Mouse (Mus musculus) midbrain, embryonic 12.5 days (tissue): ENCODE data around the gene Mrpl19. TPM values are rescaled to one million over a fixed set of nuclear protein-coding genes. Genes with fewer than 3 reads are reported as not detected.
A peak's percentile ranks its signal among the peaks of the same experiment; 100 is the strongest.

Source experiments
- ATAC-seq: fragments of 200-750 bp; cut with Nextera tagmentation; 2 replicates; pipeline ENCODE4 v1.8.0; 2017; ENCODE audit warnings: low read depth, moderate TSS enrichment, moderate library complexity; ENCODE audit not compliant: low FRiP score
- H3K27ac ChIP-seq: fragments of 300-500 bp; sonication (generic); replicated peaks from 2 replicates; pipeline ENCODE4 v1.5.1; 2016; ENCODE audit warnings: mild to moderate bottlenecking
- H3K27me3 ChIP-seq: fragments of 300-500 bp; sonication (generic); 2 replicates; pipeline ENCODE4 v1.6.1; 2016; ENCODE audit warnings: mild to moderate bottlenecking
- H3K36me3 ChIP-seq: fragments of 300-500 bp; sonication (generic); 2 replicates; pipeline ENCODE4 v1.6.1; 2016
- H3K4me1 ChIP-seq: fragments of 300-500 bp; sonication (generic); 2 replicates; pipeline ENCODE4 v1.6.1; 2016
- H3K4me2 ChIP-seq: fragments of 300-500 bp; sonication (generic); replicated peaks from 2 replicates; pipeline ENCODE4 v1.6.1; 2016; ENCODE audit warnings: mild to moderate bottlenecking, moderate library complexity
- H3K4me3 ChIP-seq: fragments of 300-500 bp; sonication (generic); 2 replicates; pipeline ENCODE4 v1.5.1; 2016; ENCODE audit warnings: mild to moderate bottlenecking
- H3K9ac ChIP-seq: fragments of 300-500 bp; sonication (generic); replicated peaks from 2 replicates; pipeline ENCODE4 v1.6.1; 2016; ENCODE audit warnings: mild to moderate bottlenecking, moderate library complexity
- H3K9me3 ChIP-seq: fragments of 300-500 bp; sonication (generic); 2 replicates; pipeline ENCODE4 v1.6.1; 2016; ENCODE audit warnings: mild to moderate bottlenecking
- WGBS: fragments of 180-500 bp; shearing (Covaris S2); methylation state at CpG from one replicate; pipeline ENCODE4 v1.1.7; 2016; 5-methylcytosine and 5-hydroxymethylcytosine counted together
- polyA plus RNA-seq: library from polyadenylated mRNA; unstranded; fragments of >200 nt; fragmentation: Nextera tagmentation; extraction: Ambion mirVana; gene quantifications from 2 replicates; pipeline ENCODE4 v1.2.1, GENCODE M21; 2016

The Mrpl19 gene
- polyA plus RNA-seq, result 47.6 and 50.8 TPM in 2 replicates

DNA sequence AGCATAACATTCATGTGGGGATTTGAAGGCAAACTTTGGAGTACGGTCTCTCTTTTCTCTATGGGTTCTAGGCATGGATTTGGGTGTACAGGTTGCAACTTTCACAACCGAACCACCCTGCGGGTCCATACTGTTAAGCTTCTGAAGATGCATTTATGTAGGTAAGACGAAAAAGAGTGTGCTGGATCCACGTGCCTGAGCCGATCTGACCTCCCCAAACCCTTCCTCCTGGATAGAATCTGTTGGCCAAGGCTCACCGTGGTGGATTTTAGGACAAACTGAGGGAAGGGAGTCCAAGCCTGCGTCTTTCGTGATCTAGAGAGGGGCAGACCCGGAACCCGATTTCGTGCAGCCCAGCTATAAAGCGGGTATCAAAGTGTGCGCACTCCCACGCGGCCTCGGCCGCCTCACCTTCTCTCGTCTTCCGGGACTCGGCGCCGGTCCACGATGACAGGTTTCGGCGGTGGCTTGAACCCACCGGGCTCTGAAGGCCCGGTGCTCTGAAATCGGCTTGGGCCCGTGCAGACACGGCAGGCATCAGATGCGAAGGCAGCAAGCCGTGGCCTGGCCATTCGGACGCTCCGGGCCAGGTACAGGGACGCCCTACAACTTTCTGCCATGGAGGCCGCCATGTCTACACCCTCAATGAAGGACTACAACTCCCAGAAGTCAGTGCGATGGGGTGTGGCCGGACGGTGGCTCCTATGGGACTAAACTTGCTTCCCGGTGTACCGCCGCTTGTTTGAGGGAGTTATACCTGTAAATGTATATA lies at the start of gene Mrpl19:
Gene Mrpl19 (minus strand): TSS at position 663 of the 772 bp plus-strand sequence.
- peak within 1 kb of the TSS; percentile 71 for H3K4me2 ChIP-seq
- H3K36me3 ChIP-seq, result peaks cover 31% of the 10 kb centered on the region
- peak within 1 kb of the TSS; percentile 91 for H3K4me3 ChIP-seq
- no peak within 1 kb of the TSS for H3K27ac ChIP-seq
- ATAC-seq, result peak; percentile 98
- peak within 1 kb of the TSS; percentile 67 for H3K9ac ChIP-seq
- WGBS, result 1% methylated on average over 44 of the region's 44 CpGs
- no peaks in the 10 kb centered on the region for H3K9me3 ChIP-seq
- H3K27me3 ChIP-seq, result peaks cover 18% of the 10 kb centered on the region
- H3K4me1 ChIP-seq, result peaks cover 11% of the 10 kb centered on the region

DNA sequence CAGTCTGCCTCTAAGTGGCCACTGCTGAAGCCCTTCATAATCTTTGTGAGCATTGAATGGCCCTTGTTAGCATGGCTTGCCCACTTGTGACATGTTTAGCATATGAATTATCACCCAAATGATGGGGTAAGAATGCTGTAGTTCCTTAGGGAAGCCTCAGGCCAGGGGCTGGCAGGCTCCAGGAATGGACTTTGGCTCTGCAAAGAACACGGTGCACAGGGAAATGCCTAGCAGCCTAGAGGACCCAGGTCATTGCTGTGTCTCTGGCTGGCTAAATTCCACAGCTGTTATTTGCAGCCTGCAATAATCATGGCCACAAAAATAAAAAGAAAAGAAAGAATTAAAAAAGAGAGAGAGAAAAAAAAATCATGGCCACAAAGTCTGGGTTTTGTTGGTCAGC lies 46.6 kb upstream of the Mrpl19 start:
- no peak overlapping the region for H3K4me2 ChIP-seq
- H3K9ac ChIP-seq, result no peak overlapping the region
- H3K4me3 ChIP-seq, result no peak overlapping the region
- 54% methylated on average over 1 of the region's 1 CpGs for WGBS
- H3K27me3 ChIP-seq, result no peaks in the 10 kb centered on the region
- no peaks in the 10 kb centered on the region for H3K36me3 ChIP-seq
- ATAC-seq, result no peak
- no peaks in the 10 kb centered on the region for H3K9me3 ChIP-seq
- no peak overlapping the region for H3K27ac ChIP-seq
- no peaks in the 10 kb centered on the region for H3K4me1 ChIP-seq

DNA sequence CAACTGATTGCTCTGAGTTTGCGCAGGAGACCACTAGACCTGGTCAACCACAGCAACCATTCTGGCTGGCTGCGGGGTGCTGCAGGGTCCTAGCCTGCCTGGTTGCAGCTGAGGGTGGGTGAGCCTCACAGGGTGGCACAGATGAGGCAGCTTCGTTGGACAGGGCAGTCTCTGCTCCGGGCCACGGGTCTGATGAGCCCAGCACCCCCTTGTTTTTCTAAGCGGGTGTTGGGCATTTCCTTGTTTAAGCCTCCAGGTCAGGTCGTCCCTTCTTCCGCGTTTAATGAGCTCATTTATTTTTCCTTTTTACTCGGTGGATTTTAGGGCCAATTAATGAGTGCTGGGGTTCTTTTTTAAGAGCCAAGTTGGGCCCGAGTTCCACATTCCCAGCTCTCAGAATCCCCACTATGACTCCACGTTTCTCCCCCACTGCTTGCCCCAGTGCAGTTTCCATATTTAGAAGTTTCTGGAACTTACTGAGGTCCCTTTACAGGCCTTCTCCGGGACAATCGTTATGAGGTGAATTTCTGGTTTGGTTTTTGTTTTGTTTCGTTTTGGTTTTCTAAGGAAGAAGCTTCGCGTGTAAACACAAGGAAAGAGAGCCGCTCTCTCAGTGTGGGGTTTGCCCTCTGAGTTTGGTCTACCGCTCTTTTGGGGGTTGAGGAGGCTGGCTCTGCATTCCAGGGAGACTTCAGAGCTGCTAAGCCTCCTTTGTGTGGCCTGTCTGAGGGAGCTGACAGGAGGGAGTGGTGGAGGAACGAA lies 24.5 kb upstream of the Mrpl19 start:
- H3K27ac ChIP-seq, result no peak overlapping the region
- no peak overlapping the region for H3K4me3 ChIP-seq
- no peaks in the 10 kb centered on the region for H3K9me3 ChIP-seq
- H3K36me3 ChIP-seq, result no peaks in the 10 kb centered on the region
- H3K4me1 ChIP-seq, result peaks cover 11% of the 10 kb centered on the region; the same call in 1 of the 2 replicates
- no peak overlapping the region for H3K4me2 ChIP-seq
- 46% methylated on average over 20 of the region's 20 CpGs for WGBS
- ATAC-seq, result no peak
- no peak overlapping the region for H3K9ac ChIP-seq
- peaks cover 29% of the 10 kb centered on the region for H3K27me3 ChIP-seq

DNA sequence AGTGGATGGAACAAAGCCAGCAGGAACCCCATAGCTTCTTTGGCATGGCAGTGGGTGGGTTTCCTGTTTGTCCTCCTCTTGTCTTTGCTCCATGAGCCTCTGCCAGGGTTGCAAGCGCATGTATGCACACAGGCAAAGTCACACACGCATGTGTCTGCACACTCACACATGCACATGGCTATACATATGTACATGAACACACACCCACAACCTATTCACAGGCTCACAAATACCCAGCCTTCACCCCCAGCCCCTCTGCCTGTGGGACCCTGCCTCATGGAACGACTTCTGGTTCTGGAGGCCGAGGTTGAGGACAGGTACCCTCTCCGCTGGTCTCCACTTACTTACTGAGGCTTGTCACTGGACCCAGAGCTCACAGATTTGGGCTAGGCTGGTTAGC lies 22.6 kb upstream of the Mrpl19 start:
- no peak overlapping the region for H3K4me2 ChIP-seq
- no peaks in the 10 kb centered on the region for H3K36me3 ChIP-seq
- no peaks in the 10 kb centered on the region for H3K9me3 ChIP-seq
- peaks cover 31% of the 10 kb centered on the region for H3K27me3 ChIP-seq
- no peak for ATAC-seq
- H3K4me3 ChIP-seq, result no peak overlapping the region
- 93% methylated on average over 5 of the region's 5 CpGs for WGBS
- H3K27ac ChIP-seq, result no peak overlapping the region
- no peak overlapping the region for H3K9ac ChIP-seq
- H3K4me1 ChIP-seq, result peaks cover 14% of the 10 kb centered on the region; the same call in 1 of the 2 replicates

DNA sequence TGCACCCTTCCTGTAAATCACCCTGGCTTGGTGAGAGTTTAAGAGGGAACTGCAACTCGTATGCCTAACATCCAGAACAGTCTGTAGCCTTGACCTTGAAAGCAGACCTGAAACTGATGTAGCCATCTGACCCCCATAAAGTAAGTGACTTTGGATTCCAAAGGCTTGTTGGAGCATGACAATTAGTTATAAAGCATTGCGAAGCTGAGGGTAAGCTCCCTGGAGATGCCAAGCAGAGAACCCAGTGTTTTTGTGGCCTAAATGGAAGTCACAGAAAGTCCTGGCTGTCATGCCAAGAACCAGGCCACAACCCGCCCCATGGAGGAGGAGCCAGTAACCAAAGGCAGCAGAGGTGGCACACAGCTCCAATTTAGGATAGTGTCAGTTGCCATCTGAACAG lies 21.8 kb upstream of the Mrpl19 start:
- Histone ChIP-seq H3K4me1 (peaks cover 14% of the 10 kb centered on the region; the same call in 1 of the 2 replicates), H3K4me2 (no peak overlapping the region), H3K36me3 (no peaks in the 10 kb centered on the region), H3K9me3 (no peaks in the 10 kb centered on the region), H3K27me3 (peaks cover 31% of the 10 kb centered on the region), H3K4me3 (no peak overlapping the region), H3K27ac (no peak overlapping the region), H3K9ac (no peak overlapping the region)
- ATAC-seq, result peak; percentile 7; the same call in 1 of the 2 replicates
- 65% methylated on average over 3 of the region's 3 CpGs for WGBS

DNA sequence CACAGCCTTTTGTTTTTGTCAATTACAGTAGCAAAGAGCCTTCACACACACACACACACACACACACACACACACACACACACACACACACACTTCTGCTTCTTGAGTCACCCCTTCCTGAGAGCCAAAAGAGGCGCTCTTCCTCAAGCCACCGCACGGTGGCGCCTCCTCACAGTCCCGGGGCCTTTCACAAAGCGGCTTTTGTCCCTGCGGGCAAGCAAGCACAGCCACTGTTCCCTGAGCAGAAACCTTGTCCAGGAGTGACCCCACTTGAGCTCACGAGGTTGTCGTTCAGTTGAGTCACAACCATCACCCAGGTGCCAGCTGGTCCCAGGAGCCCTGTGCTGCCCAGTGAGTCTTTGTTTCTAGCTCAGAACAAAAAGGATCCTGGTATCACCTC lies 21.3 kb upstream of the Mrpl19 start:
- Histone ChIP-seq H3K36me3 (no peaks in the 10 kb centered on the region), H3K27ac (no peak overlapping the region), H3K9ac (no peak overlapping the region), H3K27me3 (peaks cover 31% of the 10 kb centered on the region), H3K4me3 (no peak overlapping the region), H3K4me1 (peaks cover 14% of the 10 kb centered on the region; the same call in 1 of the 2 replicates), H3K9me3 (no peaks in the 10 kb centered on the region), H3K4me2 (no peak overlapping the region)
- under 1% methylated on average over 9 of the region's 9 CpGs for WGBS
- ATAC-seq, result peak; percentile 62

DNA sequence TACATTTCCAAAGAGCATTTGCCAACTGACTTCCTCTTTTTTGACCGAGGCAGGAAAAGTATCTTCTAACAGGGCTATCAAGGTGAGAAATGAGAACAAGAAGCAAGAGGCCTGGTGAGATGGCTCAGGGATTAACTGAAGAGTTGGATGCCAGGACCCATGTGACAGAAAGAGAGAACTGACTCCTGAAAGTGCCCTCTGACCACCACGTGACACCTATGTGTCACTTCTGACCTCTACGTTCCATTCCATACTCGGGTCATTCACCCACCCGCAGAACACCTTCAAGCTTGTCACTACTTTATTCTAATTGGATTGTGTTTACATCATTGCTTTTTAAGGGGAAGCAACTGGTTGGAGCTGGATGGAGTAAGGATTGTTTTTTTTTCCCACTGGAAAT lies 20.8 kb upstream of the Mrpl19 start:
- no peaks in the 10 kb centered on the region for H3K9me3 ChIP-seq
- no peak overlapping the region for H3K9ac ChIP-seq
- H3K27me3 ChIP-seq, result peaks cover 31% of the 10 kb centered on the region
- no peak overlapping the region for H3K4me3 ChIP-seq
- peak; percentile 13; the same call in 1 of the 2 replicates for ATAC-seq
- no peak overlapping the region for H3K27ac ChIP-seq
- no peak overlapping the region for H3K4me2 ChIP-seq
- H3K36me3 ChIP-seq, result no peaks in the 10 kb centered on the region
- H3K4me1 ChIP-seq, result peaks cover 14% of the 10 kb centered on the region; the same call in 1 of the 2 replicates
- WGBS, result 52% methylated on average over 5 of the region's 5 CpGs

DNA sequence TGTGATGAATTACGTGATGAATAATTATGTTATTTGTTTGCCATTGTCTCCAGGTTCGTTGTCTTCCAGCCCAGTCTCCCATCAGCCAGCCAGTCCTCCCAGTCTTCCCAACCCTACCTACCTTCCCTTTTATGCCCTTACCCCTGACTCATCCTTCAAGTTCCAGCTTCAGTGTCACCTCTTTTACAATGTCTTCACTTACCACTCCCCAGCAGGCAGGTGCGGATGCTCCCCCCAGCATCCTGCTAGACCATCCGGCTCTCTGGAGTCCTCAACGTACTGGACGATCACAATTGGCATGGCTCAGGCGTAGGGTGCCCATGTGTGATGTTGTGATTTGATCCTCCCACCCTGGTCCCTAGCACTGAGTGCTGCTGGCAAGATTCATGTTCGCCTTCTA lies 20.4 kb upstream of the Mrpl19 start:
- WGBS, result 93% methylated on average over 8 of the region's 8 CpGs
- H3K4me1 ChIP-seq, result peaks cover 14% of the 10 kb centered on the region; the same call in 1 of the 2 replicates
- no peak overlapping the region for H3K4me2 ChIP-seq
- peaks cover 27% of the 10 kb centered on the region for H3K27me3 ChIP-seq
- no peak for ATAC-seq
- H3K27ac ChIP-seq, result no peak overlapping the region
- H3K4me3 ChIP-seq, result no peak overlapping the region
- no peak overlapping the region for H3K9ac ChIP-seq
- H3K36me3 ChIP-seq, result no peaks in the 10 kb centered on the region
- H3K9me3 ChIP-seq, result no peaks in the 10 kb centered on the region

DNA sequence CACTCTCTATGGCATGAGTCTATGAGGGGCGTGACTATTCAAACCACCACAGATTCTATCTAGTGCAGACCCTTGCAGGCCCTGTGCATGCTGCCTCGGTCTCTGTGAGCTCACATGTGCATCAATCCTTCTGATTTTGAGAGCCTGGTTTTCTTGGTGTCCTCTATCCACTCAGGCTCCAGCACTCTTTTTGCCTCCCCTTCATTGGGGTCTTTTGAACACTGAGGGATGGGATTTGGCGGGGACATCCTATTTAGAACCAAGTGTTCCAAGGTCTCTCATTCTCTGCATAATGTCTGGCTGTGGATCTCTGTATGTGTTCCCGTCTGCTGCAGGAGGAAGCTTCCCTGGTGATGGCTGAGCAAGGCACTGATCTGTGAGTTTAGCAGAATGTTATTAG lies 13.5 kb upstream of the Mrpl19 start:
- Histone ChIP-seq H3K9ac (no peak overlapping the region), H3K27ac (no peak overlapping the region), H3K4me3 (no peak overlapping the region), H3K9me3 (no peaks in the 10 kb centered on the region), H3K36me3 (no peaks in the 10 kb centered on the region), H3K27me3 (peaks cover 10% of the 10 kb centered on the region; the same call in 1 of the 2 replicates), H3K4me2 (no peak overlapping the region), H3K4me1 (0 out of 2 replicates have a peak, but pooled peaks cover under 1% of the 10 kb centered on the region)
- 81% methylated on average over 4 of the region's 4 CpGs for WGBS
- no peak for ATAC-seq

DNA sequence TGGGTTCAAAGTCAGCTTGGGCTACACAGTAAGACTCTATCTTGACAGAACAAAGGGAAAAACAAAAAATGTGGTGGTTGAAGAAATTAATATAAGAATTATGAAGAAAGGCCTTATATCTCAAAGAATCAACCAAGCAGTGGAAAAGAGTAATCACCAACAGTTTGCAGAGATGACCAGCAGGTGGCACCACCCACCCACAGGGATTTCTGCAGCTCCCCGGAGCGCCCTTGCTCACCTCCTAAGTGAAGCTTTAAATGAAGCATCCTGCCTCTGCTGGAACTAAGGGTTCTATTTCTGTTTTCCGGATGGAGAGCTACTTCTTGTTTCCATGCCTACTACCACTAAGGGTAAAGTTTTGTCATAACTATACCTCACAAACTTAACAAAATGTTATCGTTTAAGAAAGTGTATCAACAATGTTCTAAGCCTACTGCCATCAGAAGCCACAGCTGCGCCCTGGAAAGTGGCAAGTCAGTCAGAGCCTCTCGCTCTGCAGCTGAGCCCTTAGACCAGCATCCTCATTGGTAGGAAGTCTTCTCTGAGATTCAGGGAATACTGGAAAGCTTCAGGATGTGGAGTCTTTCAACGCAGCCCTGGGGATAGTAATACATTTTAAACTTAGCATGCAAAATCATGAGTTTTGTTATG lies 10.3 kb upstream of the Mrpl19 start:
- Histone ChIP-seq H3K9me3 (no peaks in the 10 kb centered on the region), H3K4me3 (no peak overlapping the region), H3K27ac (no peak overlapping the region), H3K27me3 (peaks cover 25% of the 10 kb centered on the region; the same call in 1 of the 2 replicates), H3K9ac (no peak overlapping the region), H3K4me1 (no peaks in the 10 kb centered on the region), H3K4me2 (no peak overlapping the region), H3K36me3 (no peaks in the 10 kb centered on the region)
- WGBS, result 36% methylated on average over 7 of the region's 7 CpGs
- peak; percentile 38; the same call in 1 of the 2 replicates for ATAC-seq

DNA sequence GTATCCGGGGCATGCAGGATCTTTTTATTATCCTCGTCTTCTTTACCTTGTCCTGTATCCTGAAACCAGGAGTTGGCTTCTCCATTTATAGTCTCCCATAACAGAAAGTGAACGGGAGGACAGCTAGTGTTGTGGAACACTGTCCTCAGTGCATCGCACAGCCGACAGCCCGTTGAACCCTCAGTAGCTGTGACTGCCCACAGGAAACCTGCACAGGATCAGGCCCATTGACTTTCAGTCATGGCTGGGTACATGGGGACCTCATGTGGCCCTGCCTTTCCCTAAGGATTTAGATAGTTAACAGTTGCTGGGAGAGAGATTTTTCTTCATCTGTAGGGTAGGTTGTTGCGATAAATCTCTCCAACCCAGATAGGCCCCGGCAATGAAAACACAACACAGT lies 6.8 kb upstream of the Mrpl19 start:
- Histone ChIP-seq H3K27ac (no peak overlapping the region), H3K4me1 (no peaks in the 10 kb centered on the region), H3K4me3 (no peak overlapping the region), H3K4me2 (no peak overlapping the region), H3K27me3 (peaks cover 43% of the 10 kb centered on the region), H3K36me3 (no peaks in the 10 kb centered on the region), H3K9ac (no peak overlapping the region), H3K9me3 (no peaks in the 10 kb centered on the region)
- no peak for ATAC-seq
- WGBS, result 85% methylated on average over 8 of the region's 8 CpGs

DNA sequence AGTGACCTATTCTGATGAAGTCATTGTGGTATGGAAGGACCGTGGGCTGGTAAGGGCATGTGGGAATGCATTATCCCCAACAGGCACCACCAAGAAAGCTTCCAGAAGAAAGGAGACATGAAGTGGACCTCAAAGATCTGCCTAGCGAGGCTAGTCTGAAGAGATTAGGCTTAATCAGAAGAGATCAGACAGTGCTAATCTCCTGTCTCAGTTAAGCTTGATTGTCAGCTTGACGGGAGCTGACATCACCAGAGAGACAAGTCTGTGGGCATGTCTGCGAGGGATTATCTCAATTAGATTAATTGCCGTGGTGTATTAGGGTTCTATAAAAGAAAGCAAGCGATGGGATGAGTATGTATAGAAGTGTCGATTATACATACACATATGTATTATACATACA lies 5.4 kb upstream of the Mrpl19 start:
- Histone ChIP-seq H3K9me3 (no peaks in the 10 kb centered on the region), H3K36me3 (no peaks in the 10 kb centered on the region), H3K4me3 (no peak overlapping the region), H3K27me3 (peaks cover 43% of the 10 kb centered on the region), H3K9ac (no peak overlapping the region), H3K4me1 (no peaks in the 10 kb centered on the region), H3K4me2 (no peak overlapping the region), H3K27ac (no peak overlapping the region)
- peak; percentile 31; the same call in 1 of the 2 replicates for ATAC-seq
- 26% methylated on average over 7 of the region's 7 CpGs for WGBS
